In genomic region chr10:80367954-80368353, GRCm38 (mm10) we compare ENCODE assay signal across 20 mouse cellular contexts. TPM values are rescaled to one million over a fixed set of nuclear protein-coding genes. Genes with fewer than 3 reads are reported as not detected.
DNase-seq lines count a peak whose midpoint lies in the region; ATAC-seq lines count a peak whose summit lies in the region.
"Had no signal": no experiment of that assay in that cellular context is flagged by ENCODE, and none has a peak within 500 bp of the region (broad histone marks: within the 10 kb centered on the region; RNA-seq: fewer than 3 reads in every experiment).

No protein-coding gene starts in this region.

- ATAC-seq in CD4-positive, CD25-positive, alpha-beta regulatory T cell, adult 4 months = no peak
- ATAC-seq in megakaryocyte, adult 5-6 weeks (ENCODE audit: poor library complexity, severe bottlenecking) = peak; percentile 22; the same call in 1 of the 2 replicates
- no peak for ATAC-seq in inflammation-experienced regulatory T-cells, adult 6 months
- ATAC-seq: forebrain, embryonic 14.5 days had no signal

- DNase-seq in CD4-positive, CD25-positive, alpha-beta regulatory T cell, adult 2 months (ENCODE audit: low read depth, low spot score) = peak; percentile 47
- peak; percentile 46 for DNase-seq in retina, postnatal 1 day
- DNase-seq in retina, embryonic 14.5 days (ENCODE audit: low spot score) = no peak
- DNase-seq in splenic B cell, adult 2 months (ENCODE audit: low read depth, low spot score) = peak; percentile 31
- DNase-seq in urinary bladder, postnatal 4 days (ENCODE audit: low spot score in 2 of 2) = no peak
- DNase-seq: adrenal gland, postnatal 25 days; cerebellum, adult 2 months; cerebellum, postnatal 10 days; gastrocnemius, adult 2 months; gastrocnemius, postnatal 25 days; heart, postnatal 36 days had no signal

- no peaks in the 10 kb centered on the region for H3K27me3 ChIP-seq in splenic B cell, adult 2 months (ENCODE audit: control insufficient read depth, insufficient read depth, low read length, poor library complexity, severe bottlenecking)

- H3K36me3 ChIP-seq in splenic B cell, adult 2 months (ENCODE audit: control insufficient read depth, insufficient read depth, low read length, poor library complexity, severe bottlenecking) = no peaks in the 10 kb centered on the region
- H3K36me3 ChIP-seq: embryonic facial prominence, embryonic 10.5 days; forebrain, embryonic 10.5 days; heart, embryonic 13.5 days; hindbrain, embryonic 15.5 days had no signal

RNA-seq across cellular contexts. Expression of gene Plk5, which starts 11.7 kb away (rescaled TPM):
- not detected for polyA plus RNA-seq in CD4-positive, CD25-positive, alpha-beta regulatory T cell, adult 4 months (2017; shearing (Covaris generic))
- total RNA-seq in megakaryocyte, adult 5-6 weeks (2015) = not detected in 2 replicates
- not detected in 2 replicates for total RNA-seq in megakaryocyte, adult 5-6 weeks (2017)
- not detected for polyA plus RNA-seq in inflammation-experienced regulatory T-cells, adult 6 months (2017; shearing (Covaris generic))
- total RNA-seq: granulocyte monocyte progenitor cell, adult 5-6 weeks had no signal
- polyA plus RNA-seq: heart, embryonic 13.5 days had no signal

RNA-seq across cellular contexts. Expression of gene Mex3d, which starts 19.5 kb away (rescaled TPM):
- 1 to 10 TPM in 1 of 2 experiments, not detected in 1; 1.3 TPM for polyA plus RNA-seq in CD4-positive, CD25-positive, alpha-beta regulatory T cell, adult 4 months (2017; shearing (Covaris generic))
- 2.4 and 2.6 TPM in 2 replicates for total RNA-seq in megakaryocyte, adult 5-6 weeks (2015)
- total RNA-seq in megakaryocyte, adult 5-6 weeks (2017) = 2.6 and 5.0 TPM in 2 replicates
- 1 to 10 TPM in 1 of 3 experiments, under 1 TPM in 2; 0.79 to 1.3 (median 0.79) TPM for polyA plus RNA-seq in inflammation-experienced regulatory T-cells, adult 6 months (2017; shearing (Covaris generic))

RNA-seq across cellular contexts. Expression of gene Adamtsl5, which starts 19.7 kb away (rescaled TPM):
- not detected for polyA plus RNA-seq in CD4-positive, CD25-positive, alpha-beta regulatory T cell, adult 4 months (2017; shearing (Covaris generic))
- total RNA-seq in megakaryocyte, adult 5-6 weeks (2015) = 0.07 TPM in 1 of 2 replicates, not detected in the other
- not detected in 2 replicates for total RNA-seq in megakaryocyte, adult 5-6 weeks (2017)
- not detected for polyA plus RNA-seq in inflammation-experienced regulatory T-cells, adult 6 months (2017; shearing (Covaris generic))
- total RNA-seq: granulocyte monocyte progenitor cell, adult 5-6 weeks had no signal

RNA-seq across cellular contexts. Expression of gene Mbd3, which starts 31.4 kb away (rescaled TPM):
- 10 to 100 TPM; 26.7 to 27.2 TPM for polyA plus RNA-seq in CD4-positive, CD25-positive, alpha-beta regulatory T cell, adult 4 months (2017; shearing (Covaris generic))
- total RNA-seq in megakaryocyte, adult 5-6 weeks (2015) = 38.8 and 40.6 TPM in 2 replicates
- total RNA-seq in megakaryocyte, adult 5-6 weeks (2017) = 39.8 and 40.0 TPM in 2 replicates
- polyA plus RNA-seq in inflammation-experienced regulatory T-cells, adult 6 months (2017; shearing (Covaris generic)) = 10 to 100 TPM; 19.2 to 30.4 (median 25.9) TPM

RNA-seq across cellular contexts. Expression of gene Reep6, which starts 38.2 kb away (rescaled TPM):
- polyA plus RNA-seq in CD4-positive, CD25-positive, alpha-beta regulatory T cell, adult 4 months (2017; shearing (Covaris generic)) = under 1 TPM in 1 of 2 experiments, not detected in 1; 0.51 TPM
- 0.16 and 0.96 TPM in 2 replicates for total RNA-seq in megakaryocyte, adult 5-6 weeks (2015)
- 0.37 TPM in 1 of 2 replicates, not detected in the other for total RNA-seq in megakaryocyte, adult 5-6 weeks (2017)
- not detected for polyA plus RNA-seq in inflammation-experienced regulatory T-cells, adult 6 months (2017; shearing (Covaris generic))

Comparison
In these comparisons a context has a peak if more than half of its experiments do, and no peak if none do; other contexts are left out.
1. DNase-seq: peak in CD4-positive, CD25-positive, alpha-beta regulatory T cell, adult 2 months (single experiment), retina, postnatal 1 day (single experiment) and splenic B cell, adult 2 months (single experiment); none in retina, embryonic 14.5 days (single experiment) and urinary bladder, postnatal 4 days (0 of 2).